Mouse (Mus musculus) hindbrain, embryonic 11.5 days (tissue): ENCODE results near the gene Pfn1. TPM values are rescaled to one million over a fixed set of nuclear protein-coding genes. Genes with fewer than 3 reads are reported as not detected.

Experiments used
- ATAC-seq: fragments of 200-750 bp; cut with Nextera tagmentation; 2 replicates; pipeline ENCODE4 v1.8.0; 2017; ENCODE audit warnings: mild to moderate bottlenecking, moderate TSS enrichment, moderate library complexity; ENCODE audit not compliant: low FRiP score
- DNase-seq: peaks from one replicate; pipeline ENCODE4 v3.0.0-alpha.2; 2015; ENCODE audit warnings: low spot score
- H3K27ac ChIP-seq: fragments of 300-500 bp; sonication (generic); 2 replicates; pipeline ENCODE4 v1.5.1; 2014; ENCODE audit warnings: mild to moderate bottlenecking, low read depth, low read length
- H3K27me3 ChIP-seq: fragments of 300-500 bp; sonication (generic); 2 replicates; pipeline ENCODE4 v1.6.1; 2014; ENCODE audit warnings: mild to moderate bottlenecking, low read length, moderate library complexity, mixed read lengths; ENCODE audit not compliant: control insufficient read depth, insufficient read depth
- H3K36me3 ChIP-seq: fragments of 300-500 bp; sonication (generic); 2 replicates; pipeline ENCODE4 v1.6.1; 2014; ENCODE audit warnings: mild to moderate bottlenecking, low read length, moderate library complexity, mixed read lengths; ENCODE audit not compliant: control insufficient read depth, insufficient read depth
- H3K4me1 ChIP-seq: fragments of 300-500 bp; sonication (generic); replicated peaks from 2 replicates; pipeline ENCODE4 v1.6.1; 2014; ENCODE audit warnings: low read length, mixed read lengths; ENCODE audit not compliant: control insufficient read depth, insufficient read depth
- H3K4me2 ChIP-seq: fragments of 300-500 bp; sonication (generic); replicated peaks from 2 replicates; pipeline ENCODE4 v1.6.1; 2014; ENCODE audit warnings: mild to moderate bottlenecking, low read depth, low read length
- H3K4me3 ChIP-seq: fragments of 300-500 bp; sonication (generic); 2 replicates; pipeline ENCODE4 v1.5.1; 2014; ENCODE audit warnings: low read depth, low read length
- H3K9ac ChIP-seq: fragments of 300-500 bp; sonication (generic); 2 replicates; pipeline ENCODE4 v1.6.1; 2014; ENCODE audit warnings: low read depth, low read length
- H3K9me3 ChIP-seq: fragments of 300-500 bp; sonication (generic); 2 replicates; pipeline ENCODE4 v1.6.1; 2016; ENCODE audit warnings: low read length; ENCODE audit not compliant: control insufficient read depth
- WGBS: fragments of 180-500 bp; shearing (Covaris S2); extraction: QIAGEN DNeasy Blood & Tissue Kit; methylation state at CpG from one replicate; pipeline ENCODE4 v1.1.7; 2014; 5-methylcytosine and 5-hydroxymethylcytosine counted together
- polyA plus RNA-seq: library from polyadenylated mRNA; unstranded; fragments of >200 nt; fragmentation: Nextera tagmentation; extraction: Ambion mirVana; gene quantifications from 2 replicates; pipeline ENCODE4 v1.2.1, GENCODE M21; 2014

The Pfn1 gene
- polyA plus RNA-seq, 1 experiment from 2014 or later = 1,523 TPM

GRCm38 (mm10) chr11:70660571-70660970, 6.1 kb upstream of the Pfn1 start:
- DNase-seq (no peak), ATAC-seq (no peak)
- Histone ChIP-seq H3K4me1 (0 out of 2 replicates have a peak, but pooled peaks cover 5% of the 10 kb centered on the region), H3K36me3 (peaks cover 4% of the 10 kb centered on the region), H3K4me3 (no peak overlapping the region), H3K9me3 (no peaks in the 10 kb centered on the region), H3K4me2 (no peak overlapping the region), H3K27me3 (no peaks in the 10 kb centered on the region), H3K9ac (no peak overlapping the region), H3K27ac (no peak overlapping the region)
- WGBS = 88% methylated on average over 8 of the region's 8 CpGs

GRCm38 (mm10) chr11:70658942-70659341, 4.5 kb upstream of the Pfn1 start:
- WGBS = 74% methylated on average over 8 of the region's 8 CpGs
- DNase-seq = no peak
- no peak for ATAC-seq

GRCm38 (mm10) chr11:70658521-70658920, 4.1 kb upstream of the Pfn1 start:
- 86% methylated on average over 5 of the region's 5 CpGs for WGBS
- no peak overlapping the region for H3K27ac ChIP-seq
- H3K4me3 ChIP-seq = no peak overlapping the region

More at GRCm38 (mm10) chr11:70658942-70659341, 4.5 kb upstream of the Pfn1 start:
- no peak overlapping the region for H3K27ac ChIP-seq
- 0 out of 2 replicates have a peak, but pooled peaks cover 5% of the 10 kb centered on the region for H3K4me1 ChIP-seq
- no peak overlapping the region for H3K4me3 ChIP-seq
- no peaks in the 10 kb centered on the region; the same call in none of the 2 replicates for H3K36me3 ChIP-seq
- H3K9ac ChIP-seq = no peak overlapping the region
- H3K4me2 ChIP-seq = no peak overlapping the region
- no peaks in the 10 kb centered on the region for H3K27me3 ChIP-seq
- H3K9me3 ChIP-seq = no peaks in the 10 kb centered on the region

GRCm38 (mm10) chr11:70657991-70658390, 3.5 kb upstream of the Pfn1 start:
- WGBS = 55% methylated on average over 9 of the region's 9 CpGs
- no peak for ATAC-seq
- Histone ChIP-seq H3K9ac (no peak overlapping the region), H3K9me3 (no peaks in the 10 kb centered on the region), H3K4me1 (0 out of 2 replicates have a peak, but pooled peaks cover 5% of the 10 kb centered on the region), H3K27ac (no peak overlapping the region), H3K4me3 (no peak overlapping the region), H3K27me3 (no peaks in the 10 kb centered on the region), H3K4me2 (no peak overlapping the region), H3K36me3 (no peaks in the 10 kb centered on the region; the same call in 1 of the 2 replicates)
- no peak for DNase-seq

More at GRCm38 (mm10) chr11:70658521-70658920, 4.1 kb upstream of the Pfn1 start:
- ATAC-seq (no peak), DNase-seq (no peak)
- Histone ChIP-seq H3K9ac (no peak overlapping the region), H3K27me3 (no peaks in the 10 kb centered on the region), H3K4me1 (0 out of 2 replicates have a peak, but pooled peaks cover 5% of the 10 kb centered on the region), H3K36me3 (no peaks in the 10 kb centered on the region; the same call in 1 of the 2 replicates), H3K9me3 (no peaks in the 10 kb centered on the region), H3K4me2 (no peak overlapping the region)

GRCm38 (mm10) chr11:70657573-70657972, 3.1 kb upstream of the Pfn1 start:
- no peaks in the 10 kb centered on the region for H3K9me3 ChIP-seq
- no peak overlapping the region for H3K9ac ChIP-seq
- no peak overlapping the region for H3K4me3 ChIP-seq
- 55% methylated on average over 6 of the region's 6 CpGs for WGBS
- no peaks in the 10 kb centered on the region for H3K27me3 ChIP-seq
- DNase-seq = no peak
- no peaks in the 10 kb centered on the region; the same call in 1 of the 2 replicates for H3K36me3 ChIP-seq
- no peak for ATAC-seq
- H3K4me1 ChIP-seq = 0 out of 2 replicates have a peak, but pooled peaks cover 7% of the 10 kb centered on the region
- H3K4me2 ChIP-seq = no peak overlapping the region
- no peak overlapping the region for H3K27ac ChIP-seq

GRCm38 (mm10) chr11:70656964-70657363, 2.5 kb upstream of the Pfn1 start, which contains the start of gene Eno3:
Gene Eno3 (plus strand): TSS chr11:70657202.
- Histone ChIP-seq H3K27ac (peak within 1 kb of the TSS; percentile 96; the same call in 1 of the 2 replicates), H3K36me3 (no peaks in the 10 kb centered on the region; the same call in 1 of the 2 replicates), H3K9ac (peak within 1 kb of the TSS; percentile 97), H3K9me3 (no peaks in the 10 kb centered on the region), H3K27me3 (no peaks in the 10 kb centered on the region), H3K4me2 (peak within 1 kb of the TSS; percentile 84), H3K4me3 (peak within 1 kb of the TSS; percentile 99), H3K4me1 (0 out of 2 replicates have a peak, but pooled peaks cover 10% of the 10 kb centered on the region)
- WGBS = 0% methylated on average over 3 of the region's 3 CpGs
- DNase-seq = no peak
- no peak for ATAC-seq

GRCm38 (mm10) chr11:70656456-70656927, 2.0 kb upstream of the Pfn1 start:
- ATAC-seq (no peak), DNase-seq (peak; percentile 58)
- H3K9me3 ChIP-seq = no peaks in the 10 kb centered on the region
- peak overlapping the region; percentile 97 for H3K9ac ChIP-seq
- peak overlapping the region; percentile 96; the same call in 1 of the 2 replicates for H3K27ac ChIP-seq
- 0 out of 2 replicates have a peak, but pooled peaks cover 12% of the 10 kb centered on the region for H3K4me1 ChIP-seq
- peak overlapping the region; percentile 84 for H3K4me2 ChIP-seq
- H3K27me3 ChIP-seq = no peaks in the 10 kb centered on the region
- peak overlapping the region; percentile 99; the same call in 1 of the 2 replicates for H3K4me3 ChIP-seq
- H3K36me3 ChIP-seq = no peaks in the 10 kb centered on the region; the same call in 1 of the 2 replicates
- 3% methylated on average over 16 of the region's 16 CpGs for WGBS

- no peaks in the 10 kb centered on the region for H3K27me3 ChIP-seq
- under 1% methylated on average over 59 of the region's 61 CpGs for WGBS
- 0 out of 2 replicates have a peak, but pooled peaks cover 12% of the 10 kb centered on the region for H3K4me1 ChIP-seq
- peak overlapping the region; percentile 96 for H3K27ac ChIP-seq
- DNase-seq (peak; percentile 74), ATAC-seq (peak; percentile 52)
- H3K9me3 ChIP-seq = no peaks in the 10 kb centered on the region
- peak overlapping the region; percentile 84 for H3K4me2 ChIP-seq
- H3K4me3 ChIP-seq = peak overlapping the region; percentile 99
- no peaks in the 10 kb centered on the region; the same call in 1 of the 2 replicates for H3K36me3 ChIP-seq
- H3K9ac ChIP-seq = peak overlapping the region; percentile 97
Measured at GRCm38 (mm10) chr11:70655571-70656455, 1.4 kb upstream of the Pfn1 start.
